Mouse (Mus musculus): ENCODE measurements around the gene Zfp68.
A peak's percentile ranks its signal among the peaks of the same experiment; 100 is the strongest.
"Not testable (repeated sequence)": the region's sequence is repeated elsewhere in the genome, so short reads cannot be mapped to it uniquely, and the experiment has no call there.

Zfp68 gene

GRCm38 (mm10) chr5:138619211-138620128 is at the start of gene Zfp68:
TSS of gene Zfp68 (minus strand) at chr5:138619761.
- DNase-seq (ENCODE audit: low spot score): peak; percentile 92

- DNase-seq (ENCODE audit: low spot score): peak; percentile 62
These were observed 39.4 kb upstream of the Zfp68 start for GRCm38 (mm10) chr5:138658922-138659321.

GRCm38 (mm10) chr5:138657854-138658253 is 38.3 kb upstream of the Zfp68 start:
- DNase-seq (ENCODE audit: low spot score): no peak

- DNase-seq (ENCODE audit: low spot score): no peak
These were observed 37.8 kb upstream of the Zfp68 start for GRCm38 (mm10) chr5:138657407-138657806.

- peak; percentile 76 for DNase-seq (ENCODE audit: low spot score)
These were observed 37.1 kb upstream of the Zfp68 start for GRCm38 (mm10) chr5:138656477-138657156.

GRCm38 (mm10) chr5:138652911-138653310 is 33.4 kb upstream of the Zfp68 start:
- DNase-seq (ENCODE audit: low spot score): no peak

- no peak for DNase-seq (ENCODE audit: low spot score)
These were observed 22.2 kb upstream of the Zfp68 start for GRCm38 (mm10) chr5:138641761-138642160.

- DNase-seq (ENCODE audit: low spot score): no peak
These were observed 21.5 kb upstream of the Zfp68 start for GRCm38 (mm10) chr5:138641081-138641480.

- DNase-seq (ENCODE audit: low spot score): no peak
These were observed 16.9 kb upstream of the Zfp68 start for GRCm38 (mm10) chr5:138636486-138636885.

GRCm38 (mm10) chr5:138623478-138623875 is 3.9 kb upstream of the Zfp68 start:
- no peak for DNase-seq (ENCODE audit: low spot score)

- DNase-seq (ENCODE audit: low spot score): peak; percentile 93
These were observed 3.3 kb upstream of the Zfp68 start, which contains the start of gene A430033K04Rik for GRCm38 (mm10) chr5:138622645-138623477. TSS of gene A430033K04Rik (plus strand) at chr5:138622859.

GRCm38 (mm10) chr5:138620836-138621235 is 1.3 kb upstream of the Zfp68 start:
- DNase-seq (ENCODE audit: low spot score): no peak

- DNase-seq (ENCODE audit: low spot score): no peak
These were observed 1.2 kb downstream of the Zfp68 start for GRCm38 (mm10) chr5:138618353-138618752.

GRCm38 (mm10) chr5:138587396-138587795 is 32.2 kb downstream of the Zfp68 start:
- no peak for DNase-seq (ENCODE audit: low spot score)

- no peak for DNase-seq (ENCODE audit: low spot score)
These were observed 47.9 kb downstream of the Zfp68 start for GRCm38 (mm10) chr5:138571623-138572022.

GRCm38 (mm10) chr5:138564612-138565011 is 54.9 kb downstream of the Zfp68 start, which contains the start of gene 1700123K08Rik:
TSS of gene 1700123K08Rik (minus strand) at chr5:138564712.
- not testable (repeated sequence) for DNase-seq (ENCODE audit: low spot score)
